8 mouse cellular contexts compared by ENCODE assay signal in genomic region chr14:48303235-48303634, GRCm38 (mm10).
DNase-seq lines count a peak whose midpoint lies in the region; ATAC-seq and TF ChIP-seq lines count a peak whose summit lies in the region.

No protein-coding gene starts in this region.

- ATAC-seq in kidney, embryonic 15.5 days (replicated peaks; ENCODE audit: low FRiP score), result no peak

- 51% methylated on average over 6 of the region's 6 CpGs for WGBS in kidney, adult 2 months
- 56% methylated on average over 6 of the region's 6 CpGs for WGBS in kidney, embryonic 15.5 days

- no peak overlapping the region for H3K4me3 ChIP-seq in kidney, adult 2 months (ENCODE audit: insufficient read depth, low read depth, low read length)
- no peak overlapping the region for H3K4me3 ChIP-seq in kidney, embryonic 15.5 days (replicated peaks)
- H3K4me3 ChIP-seq in embryonic fibroblast, embryonic 13.5 days (ENCODE audit: insufficient read depth, low read length), result no peak overlapping the region
- no peak overlapping the region for H3K4me3 ChIP-seq in layer of hippocampus, adult 2 months

- H3K27me3 ChIP-seq in kidney, adult 2 months (replicated peaks; ENCODE audit: control insufficient read depth, insufficient read depth, low read length), result no peaks in the 10 kb centered on the region
- no peaks in the 10 kb centered on the region for H3K27me3 ChIP-seq in kidney, embryonic 15.5 days

- no peak overlapping the region for H3K9ac ChIP-seq in kidney, embryonic 15.5 days

- no peak for TF ChIP-seq POLR2A in kidney, adult 2 months (IDR thresholded peaks at IDR 0.05; ENCODE audit: low read depth, low read length)
- TF ChIP-seq POLR2A in embryonic fibroblast, embryonic 13.5 days (IDR thresholded peaks at IDR 0.05; ENCODE audit: low read depth, low read length), result no peak

- no peak for TF ChIP-seq CTCF in kidney, adult 2 months (conservative IDR thresholded peaks at IDR 0.05; ENCODE audit: insufficient read depth, insufficient read length, low read depth, low read length)
- TF ChIP-seq CTCF in embryonic fibroblast, embryonic 13.5 days (IDR thresholded peaks at IDR 0.05; ENCODE audit: borderline replicate concordance, insufficient read depth, low read length), result no peak
- no peak for TF ChIP-seq CTCF in layer of hippocampus, adult 2 months (conservative IDR thresholded peaks at IDR 0.05)

- peak; percentile 29 for DNase-seq in kidney, adult 2 months
- peak; percentile 47 for DNase-seq in NIH3T3 (ENCODE audit: low read depth)
- DNase-seq in layer of hippocampus, adult 2 months (ENCODE audit: low spot score in 2 of 2), result peak; percentile 38 to 47
- DNase-seq in cerebellum, postnatal 4 days (ENCODE audit: low spot score in 2 of 2), result no peak
- no peak for DNase-seq in ovary, postnatal 10 days (ENCODE audit: low spot score)
- DNase-seq in urinary bladder, postnatal 25 days (ENCODE audit: low spot score), result no peak

- no peaks in the 10 kb centered on the region for H3K36me3 ChIP-seq in kidney, adult 2 months (ENCODE audit: control insufficient read depth, insufficient read depth, low read length)
- H3K36me3 ChIP-seq in kidney, embryonic 15.5 days, result no peaks in the 10 kb centered on the region

- H3K27ac ChIP-seq in kidney, adult 2 months (ENCODE audit: insufficient read depth, low read depth, low read length), result no peak overlapping the region
- no peak overlapping the region for H3K27ac ChIP-seq in kidney, embryonic 15.5 days
- H3K27ac ChIP-seq in embryonic fibroblast, embryonic 13.5 days (ENCODE audit: insufficient read depth, low read length), result peak overlapping the region; percentile 38; the same call in 1 of the 2 replicates
- H3K27ac ChIP-seq in layer of hippocampus, adult 2 months, result peak overlapping the region; percentile 43; the same call in 1 of the 2 replicates

- 0 out of 2 replicates have a peak, but pooled peaks cover 2% of the 10 kb centered on the region for H3K4me1 ChIP-seq in kidney, adult 2 months (ENCODE audit: control insufficient read depth, insufficient read depth, low read length)
- H3K4me1 ChIP-seq in kidney, embryonic 15.5 days, result peaks cover 8% of the 10 kb centered on the region
- peaks cover 5% of the 10 kb centered on the region; the same call in 1 of the 2 replicates for H3K4me1 ChIP-seq in embryonic fibroblast, embryonic 13.5 days (ENCODE audit: control insufficient read depth, insufficient read depth, low read length)

- H3K4me2 ChIP-seq in kidney, embryonic 15.5 days, result no peak overlapping the region

- H3K9me3 ChIP-seq in kidney, embryonic 15.5 days (replicated peaks), result no peaks in the 10 kb centered on the region

Comparison
In these comparisons a context has a peak if more than half of its experiments do, and no peak if none do; other contexts are left out.
1. DNase-seq: peak in kidney, adult 2 months (single experiment), NIH3T3 (single experiment) and layer of hippocampus, adult 2 months (2 of 2); none in cerebellum, postnatal 4 days (0 of 2), ovary, postnatal 10 days (single experiment) and urinary bladder, postnatal 25 days (single experiment).
2. H3K27ac ChIP-seq: peak in embryonic fibroblast, embryonic 13.5 days (single experiment) and layer of hippocampus, adult 2 months (single experiment); none in kidney, adult 2 months (single experiment) and kidney, embryonic 15.5 days (single experiment).